Mouse (Mus musculus) kidney, embryonic 16.5 days (tissue): ENCODE measurements around the gene Fbxo42. TPM values are rescaled to one million over a fixed set of nuclear protein-coding genes. Genes with fewer than 3 reads are reported as not detected.

ENCODE experiments used
- ATAC-seq: fragments of 200-750 bp; cut with Nextera tagmentation; 2 replicates; pipeline ENCODE4 v1.8.0; 2017; ENCODE audit warnings: moderate TSS enrichment; ENCODE audit not compliant: low FRiP score, low TSS enrichment
- H3K27ac ChIP-seq: fragments of 300-500 bp; sonication (generic); 2 replicates; pipeline ENCODE4 v1.5.1; 2014; ENCODE audit warnings: low read length
- H3K27me3 ChIP-seq: fragments of 300-500 bp; sonication (generic); 2 replicates; pipeline ENCODE4 v1.6.1; 2014; ENCODE audit warnings: low read length, control low read depth, mixed read lengths; ENCODE audit not compliant: insufficient read depth
- H3K36me3 ChIP-seq: fragments of 300-500 bp; sonication (generic); 2 replicates; pipeline ENCODE4 v1.6.1; 2014; ENCODE audit warnings: low read length, control low read depth, mixed read lengths; ENCODE audit not compliant: insufficient read depth
- H3K4me1 ChIP-seq: fragments of 300-500 bp; sonication (generic); 2 replicates; pipeline ENCODE4 v1.6.1; 2014; ENCODE audit warnings: low read length, control low read depth, mixed read lengths; ENCODE audit not compliant: insufficient read depth
- H3K4me2 ChIP-seq: fragments of 300-500 bp; sonication (generic); replicated peaks from 2 replicates; pipeline ENCODE4 v1.6.1; 2014; ENCODE audit warnings: low read depth, low read length
- H3K4me3 ChIP-seq: fragments of 300-500 bp; sonication (generic); 2 replicates; pipeline ENCODE4 v1.5.1; 2014; ENCODE audit warnings: mild to moderate bottlenecking, low read length
- H3K9ac ChIP-seq: fragments of 300-500 bp; sonication (generic); replicated peaks from 2 replicates; pipeline ENCODE4 v1.6.1; 2014; ENCODE audit warnings: low read length
- H3K9me3 ChIP-seq: fragments of 300-500 bp; sonication (generic); 2 replicates; pipeline ENCODE4 v1.6.1; 2016; ENCODE audit warnings: low read length, control low read depth
- WGBS: fragments of 180-500 bp; shearing (Covaris S2); extraction: QIAGEN DNeasy Blood & Tissue Kit; methylation state at CpG from one replicate; pipeline ENCODE4 v1.1.7; 2014; 5-methylcytosine and 5-hydroxymethylcytosine counted together
- polyA plus RNA-seq: library from polyadenylated mRNA; unstranded; fragments of >200 nt; fragmentation: Nextera tagmentation; extraction: Ambion mirVana; gene quantifications from 2 replicates; pipeline ENCODE4 v1.2.1, GENCODE M21; 2015

The Fbxo42 gene
- polyA plus RNA-seq, 1 experiment from 2014 or later = 21.1 TPM

- Histone ChIP-seq H3K9ac (no peak overlapping the region), H3K36me3 (no peaks in the 10 kb centered on the region), H3K9me3 (no peaks in the 10 kb centered on the region), H3K27me3 (peaks cover 45% of the 10 kb centered on the region), H3K4me2 (no peak overlapping the region), H3K4me1 (peaks cover 39% of the 10 kb centered on the region), H3K4me3 (no peak overlapping the region), H3K27ac (no peak overlapping the region)
- 70% methylated on average over 11 of the region's 11 CpGs for WGBS
- no peak for ATAC-seq
Observed at GRCm38 (mm10) chr4:141249383-141249782, 101.7 kb downstream of the Fbxo42 start.

GRCm38 (mm10) chr4:141251071-141251470 lies 103.4 kb downstream of the Fbxo42 start:
- Histone ChIP-seq H3K4me2 (no peak overlapping the region), H3K4me3 (no peak overlapping the region), H3K9me3 (no peaks in the 10 kb centered on the region), H3K9ac (no peak overlapping the region), H3K27ac (no peak overlapping the region), H3K4me1 (peaks cover 30% of the 10 kb centered on the region), H3K27me3 (peaks cover 34% of the 10 kb centered on the region), H3K36me3 (no peaks in the 10 kb centered on the region)
- ATAC-seq = no peak
- WGBS = 78% methylated on average over 8 of the region's 8 CpGs

DNA sequence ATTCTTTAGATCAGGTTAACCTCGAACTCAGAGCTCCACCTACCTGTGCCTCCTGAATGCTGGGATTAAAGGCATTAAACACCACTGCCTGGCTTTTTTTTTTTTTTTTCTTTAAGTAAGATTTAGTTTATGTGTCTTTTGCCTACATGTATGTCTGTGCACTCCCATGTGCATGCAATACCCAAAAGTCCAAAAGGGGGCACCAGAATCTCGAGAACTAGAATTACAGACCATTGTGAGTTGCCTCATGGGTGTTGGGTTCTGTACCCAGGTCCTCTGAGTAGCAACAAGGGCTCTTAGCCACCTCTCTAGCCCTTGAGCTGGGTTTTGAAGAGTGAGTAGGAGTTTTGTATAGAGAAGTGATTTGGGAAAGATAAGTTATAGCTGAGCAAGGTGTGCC lies 104.9 kb downstream of the Fbxo42 start:
- ATAC-seq = no peak
- no peak overlapping the region for H3K9ac ChIP-seq
- H3K27me3 ChIP-seq = peaks cover 19% of the 10 kb centered on the region
- H3K27ac ChIP-seq = no peak overlapping the region
- H3K9me3 ChIP-seq = peaks cover 4% of the 10 kb centered on the region
- 0 out of 2 replicates have a peak, but pooled peaks cover 4% of the 10 kb centered on the region for H3K36me3 ChIP-seq
- H3K4me1 ChIP-seq = peaks cover 14% of the 10 kb centered on the region
- H3K4me3 ChIP-seq = no peak overlapping the region
- H3K4me2 ChIP-seq = no peak overlapping the region
- 75% methylated on average over 2 of the region's 2 CpGs for WGBS

Other genes with a start within 250 kb of the Fbxo42 start
- 18.1 and 24.3 TPM in 2 replicates for gene Padi2, start 241.6 kb upstream of the Fbxo42 start, polyA plus RNA-seq
- gene Sdhb, start 186.7 kb upstream of the Fbxo42 start, polyA plus RNA-seq = 520 and 550 TPM in 2 replicates
- gene Atp13a2, start 161.0 kb upstream of the Fbxo42 start, polyA plus RNA-seq = 48.9 and 50.7 TPM in 2 replicates
- gene Mfap2, start 137.5 kb upstream of the Fbxo42 start, polyA plus RNA-seq = 442 and 470 TPM in 2 replicates
- 10.1 and 11.3 TPM in 2 replicates for gene Crocc, start 87.4 kb upstream of the Fbxo42 start, polyA plus RNA-seq
- 94.5 and 99.0 TPM in 2 replicates for gene Necap2, start 69.6 kb upstream of the Fbxo42 start, polyA plus RNA-seq
- gene Spata21, start 59.6 kb upstream of the Fbxo42 start, polyA plus RNA-seq = 0.51 and 0.59 TPM in 2 replicates
- gene Szrd1, start 8.1 kb upstream of the Fbxo42 start, polyA plus RNA-seq = 50.8 and 51.3 TPM in 2 replicates
- gene Rsg1, start 66.0 kb downstream of the Fbxo42 start, polyA plus RNA-seq = 8.1 and 9.2 TPM in 2 replicates
- 9.6 and 11.2 TPM in 2 replicates for gene Arhgef19, start 91.6 kb downstream of the Fbxo42 start, polyA plus RNA-seq
- 8.3 and 8.6 TPM in 2 replicates for gene Epha2, start 153.3 kb downstream of the Fbxo42 start, polyA plus RNA-seq
- 3.0 and 3.1 TPM in 2 replicates for gene Fam131c, start 220.3 kb downstream of the Fbxo42 start, polyA plus RNA-seq